Mouse (Mus musculus) hindlimb bud, embryonic 11.5 days (tissue): ENCODE measurements around the gene Crispld2.

Experiments
- DNase-seq: peaks from one replicate; pipeline ENCODE4 v3.0.0-alpha.2; 2012; ENCODE audit warnings: low read depth, low spot score; ENCODE audit errors: extremely low spot score

The Crispld2 gene

GRCm38 (mm10) chr8:119992249-119992648 lies at the start of gene Crispld2:
Crispld2 (plus strand) TSS chr8:119992438.
- DNase-seq = no peak

GRCm38 (mm10) chr8:119943616-119944015 lies 48.6 kb upstream of the Crispld2 start:
- DNase-seq = no peak

GRCm38 (mm10) chr8:119944096-119944811 lies 48.0 kb upstream of the Crispld2 start:
- DNase-seq = peak; percentile 46

GRCm38 (mm10) chr8:119946326-119946865 lies 45.8 kb upstream of the Crispld2 start:
- no peak for DNase-seq

- no peak for DNase-seq
These were observed 44.6 kb upstream of the Crispld2 start for GRCm38 (mm10) chr8:119947653-119948052.

GRCm38 (mm10) chr8:119948340-119948739 lies 43.9 kb upstream of the Crispld2 start:
- no peak for DNase-seq

GRCm38 (mm10) chr8:119952282-119952681 lies 40.0 kb upstream of the Crispld2 start:
- no peak for DNase-seq

- no peak for DNase-seq
These were observed 39.5 kb upstream of the Crispld2 start for GRCm38 (mm10) chr8:119952747-119953146.

- no peak for DNase-seq
These were observed 36.9 kb upstream of the Crispld2 start for GRCm38 (mm10) chr8:119955333-119955732.

- DNase-seq = no peak
These were observed 34.2 kb upstream of the Crispld2 start for GRCm38 (mm10) chr8:119958076-119958475.

- DNase-seq = no peak
These were observed 31.6 kb upstream of the Crispld2 start for GRCm38 (mm10) chr8:119960531-119961104.

- no peak for DNase-seq
These were observed 27.4 kb upstream of the Crispld2 start for GRCm38 (mm10) chr8:119964859-119965258.

GRCm38 (mm10) chr8:119967435-119967834 lies 24.8 kb upstream of the Crispld2 start:
- DNase-seq = no peak

- DNase-seq = no peak
These were observed 22.1 kb upstream of the Crispld2 start for GRCm38 (mm10) chr8:119970169-119970568.

- DNase-seq = no peak
These were observed 19.7 kb upstream of the Crispld2 start for GRCm38 (mm10) chr8:119972558-119972957.

GRCm38 (mm10) chr8:119978770-119979381 lies 13.4 kb upstream of the Crispld2 start:
- no peak for DNase-seq

GRCm38 (mm10) chr8:119981253-119981652 lies 11.0 kb upstream of the Crispld2 start:
- DNase-seq = no peak

- no peak for DNase-seq
These were observed 8.2 kb upstream of the Crispld2 start for GRCm38 (mm10) chr8:119984085-119984484.

GRCm38 (mm10) chr8:119986174-119986573 lies 6.1 kb upstream of the Crispld2 start:
- no peak for DNase-seq

GRCm38 (mm10) chr8:119988087-119988486 lies 4.2 kb upstream of the Crispld2 start:
- DNase-seq = no peak

- no peak for DNase-seq
These were observed 1.9 kb downstream of the Crispld2 start for GRCm38 (mm10) chr8:119994114-119994513.

- DNase-seq = no peak
These were observed 2.3 kb downstream of the Crispld2 start for GRCm38 (mm10) chr8:119994556-119994955.
